Mouse (Mus musculus) stomach, embryonic 16.5 days (tissue): ENCODE data around the gene Nkapd1. TPM values are rescaled to one million over a fixed set of nuclear protein-coding genes. Genes with fewer than 3 reads are reported as not detected.

ENCODE experiments used
- ATAC-seq: fragments of 200-750 bp; cut with Nextera tagmentation; 2 replicates; pipeline ENCODE4 v1.8.0; 2017; ENCODE audit warnings: moderate number of reproducible peaks, moderate TSS enrichment; ENCODE audit not compliant: insufficient read depth, low FRiP score
- H3K27ac ChIP-seq: fragments of 300-500 bp; sonication (generic); 2 replicates; pipeline ENCODE4 v1.5.1; 2014; ENCODE audit warnings: low read length
- H3K27me3 ChIP-seq: fragments of 300-500 bp; sonication (generic); 2 replicates; pipeline ENCODE4 v1.6.1; 2014; ENCODE audit warnings: low read length, control low read depth, mixed read lengths; ENCODE audit not compliant: control insufficient read depth, insufficient read depth
- H3K36me3 ChIP-seq: fragments of 300-500 bp; sonication (generic); 2 replicates; pipeline ENCODE4 v1.6.1; 2014; ENCODE audit warnings: low read length; ENCODE audit not compliant: control insufficient read depth, insufficient read depth
- H3K4me1 ChIP-seq: fragments of 300-500 bp; sonication (generic); 2 replicates; pipeline ENCODE4 v1.6.1; 2014; ENCODE audit warnings: low read length, control low read depth, mixed read lengths; ENCODE audit not compliant: control insufficient read depth, insufficient read depth
- H3K4me2 ChIP-seq: fragments of 300-500 bp; sonication (generic); 2 replicates; pipeline ENCODE4 v1.6.1; 2014; ENCODE audit warnings: low read depth, low read length, mixed read lengths
- H3K4me3 ChIP-seq: fragments of 300-500 bp; sonication (generic); replicated peaks from 2 replicates; pipeline ENCODE4 v1.5.1; 2014; ENCODE audit warnings: mild to moderate bottlenecking, low read length
- H3K9ac ChIP-seq: fragments of 300-500 bp; sonication (generic); 2 replicates; pipeline ENCODE4 v1.6.1; 2014; ENCODE audit warnings: low read length
- H3K9me3 ChIP-seq: fragments of 300-500 bp; sonication (generic); replicated peaks from 2 replicates; pipeline ENCODE4 v1.6.1; 2016; ENCODE audit warnings: low read length, control low read depth; ENCODE audit not compliant: control insufficient read depth
- WGBS: fragments of 180-500 bp; shearing (Covaris S2); extraction: QIAGEN DNeasy Blood & Tissue Kit; methylation state at CpG from one replicate; pipeline ENCODE4 v1.1.7; 2014; 5-methylcytosine and 5-hydroxymethylcytosine counted together
- polyA plus RNA-seq: library from polyadenylated mRNA; unstranded; fragments of >200 nt; fragmentation: Nextera tagmentation; extraction: Ambion mirVana; gene quantifications from 2 replicates; pipeline ENCODE4 v1.2.1, GENCODE M21; 2015

Nkapd1 gene
- polyA plus RNA-seq: 15.5 and 18.2 TPM in 2 replicates

GRCm38 (mm10) chr9:50616766-50617603, at the start of gene Nkapd1, which contains the start of gene Pih1d2:
Gene Nkapd1 (minus strand): TSS chr9:50617464.
Gene Pih1d2 (plus strand): TSS chr9:50617321.
- Histone ChIP-seq H3K9me3 (no peaks in the 10 kb centered on the region), H3K27ac (peak within 1 kb of the TSS; percentile 97), H3K27me3 (no peaks in the 10 kb centered on the region), H3K4me2 (peak within 1 kb of the TSS; percentile 70), H3K36me3 (peaks cover 13% of the 10 kb centered on the region; the same call in 1 of the 2 replicates), H3K9ac (peak within 1 kb of the TSS; percentile 91), H3K4me1 (peaks cover 5% of the 10 kb centered on the region), H3K4me3 (peak within 1 kb of the TSS; percentile 67)
- under 1% methylated on average over 71 of the region's 81 CpGs for WGBS
- ATAC-seq: peak; percentile 93

- no peaks in the 10 kb centered on the region for H3K4me1 ChIP-seq
- H3K27me3 ChIP-seq: no peaks in the 10 kb centered on the region
- no peaks in the 10 kb centered on the region for H3K9me3 ChIP-seq
- H3K4me3 ChIP-seq: no peak overlapping the region
- no peak overlapping the region for H3K9ac ChIP-seq
- ATAC-seq: no peak
- H3K27ac ChIP-seq: no peak overlapping the region
- 78% methylated on average over 6 of the region's 6 CpGs for WGBS
- no peaks in the 10 kb centered on the region for H3K36me3 ChIP-seq
- no peak overlapping the region for H3K4me2 ChIP-seq
Measured at GRCm38 (mm10) chr9:50666442-50666841, 49.2 kb upstream of the Nkapd1 start.

- WGBS: 88% methylated on average over 5 of the region's 5 CpGs
- ATAC-seq: no peak
- no peak overlapping the region for H3K4me2 ChIP-seq
- H3K9ac ChIP-seq: no peak overlapping the region
- H3K27me3 ChIP-seq: no peaks in the 10 kb centered on the region
- H3K27ac ChIP-seq: no peak overlapping the region
- H3K9me3 ChIP-seq: no peaks in the 10 kb centered on the region
- H3K4me3 ChIP-seq: no peak overlapping the region
- peaks cover 5% of the 10 kb centered on the region; the same call in 1 of the 2 replicates for H3K4me1 ChIP-seq
- no peaks in the 10 kb centered on the region for H3K36me3 ChIP-seq
Measured at GRCm38 (mm10) chr9:50664826-50665225, 47.6 kb upstream of the Nkapd1 start.

- 14% methylated on average over 12 of the region's 12 CpGs for WGBS
- Histone ChIP-seq H3K9me3 (no peaks in the 10 kb centered on the region), H3K4me2 (peak overlapping the region; percentile 60), H3K36me3 (peaks cover 3% of the 10 kb centered on the region; the same call in 1 of the 2 replicates), H3K9ac (peak overlapping the region; percentile 88), H3K4me1 (peaks cover 12% of the 10 kb centered on the region), H3K27me3 (no peaks in the 10 kb centered on the region), H3K4me3 (peak overlapping the region; percentile 67), H3K27ac (no peak overlapping the region)
- peak; percentile 41; the same call in 1 of the 2 replicates for ATAC-seq
Measured at GRCm38 (mm10) chr9:50660431-50660830, 43.2 kb upstream of the Nkapd1 start.

- peak within 1 kb of the TSS; percentile 72 for H3K27ac ChIP-seq
- peak within 1 kb of the TSS; percentile 88 for H3K9ac ChIP-seq
- ATAC-seq: peak; percentile 93
- H3K36me3 ChIP-seq: peaks cover 3% of the 10 kb centered on the region; the same call in 1 of the 2 replicates
- H3K27me3 ChIP-seq: no peaks in the 10 kb centered on the region
- H3K9me3 ChIP-seq: no peaks in the 10 kb centered on the region
- peak within 1 kb of the TSS; percentile 60 for H3K4me2 ChIP-seq
- peaks cover 12% of the 10 kb centered on the region for H3K4me1 ChIP-seq
- H3K4me3 ChIP-seq: peak within 1 kb of the TSS; percentile 67
- WGBS: under 1% methylated on average over 63 of the region's 63 CpGs
Measured at GRCm38 (mm10) chr9:50659392-50660217, 42.3 kb upstream of the Nkapd1 start, which contains the start of gene Dlat. Gene Dlat (minus strand): TSS chr9:50659780.

- Histone ChIP-seq H3K27me3 (no peaks in the 10 kb centered on the region), H3K9ac (peak overlapping the region; percentile 88), H3K4me2 (peak overlapping the region; percentile 60), H3K4me1 (peaks cover 12% of the 10 kb centered on the region), H3K36me3 (peaks cover 3% of the 10 kb centered on the region; the same call in 1 of the 2 replicates), H3K9me3 (no peaks in the 10 kb centered on the region), H3K27ac (peak overlapping the region; percentile 72), H3K4me3 (peak overlapping the region; percentile 67)
- WGBS: under 1% methylated on average over 28 of the region's 28 CpGs
- no peak for ATAC-seq
Measured at GRCm38 (mm10) chr9:50658941-50659388, 41.7 kb upstream of the Nkapd1 start.

- 16% methylated on average over 5 of the region's 5 CpGs for WGBS
- Histone ChIP-seq H3K27ac (no peak overlapping the region), H3K27me3 (no peaks in the 10 kb centered on the region)
Measured at GRCm38 (mm10) chr9:50658391-50658790, 41.1 kb upstream of the Nkapd1 start.

GRCm38 (mm10) chr9:50650503-50650902, 33.2 kb upstream of the Nkapd1 start:
- Histone ChIP-seq H3K9me3 (no peaks in the 10 kb centered on the region), H3K4me3 (no peak overlapping the region), H3K27ac (no peak overlapping the region), H3K9ac (no peak overlapping the region), H3K27me3 (no peaks in the 10 kb centered on the region), H3K36me3 (peaks cover 14% of the 10 kb centered on the region), H3K4me2 (no peak overlapping the region), H3K4me1 (no peaks in the 10 kb centered on the region)
- 93% methylated on average over 10 of the region's 10 CpGs for WGBS
- ATAC-seq: no peak

More at GRCm38 (mm10) chr9:50658391-50658790, 41.1 kb upstream of the Nkapd1 start:
- no peak for ATAC-seq
- H3K4me2 ChIP-seq: peak overlapping the region; percentile 60
- H3K4me1 ChIP-seq: peaks cover 12% of the 10 kb centered on the region
- H3K36me3 ChIP-seq: peaks cover 3% of the 10 kb centered on the region; the same call in 1 of the 2 replicates
- H3K4me3 ChIP-seq: peak overlapping the region; percentile 67
- no peaks in the 10 kb centered on the region for H3K9me3 ChIP-seq
- peak overlapping the region; percentile 88 for H3K9ac ChIP-seq
